Mouse (Mus musculus): ENCODE measurements around the gene Limk2.

- no peak for TF ChIP-seq CTCF (IDR thresholded peaks at IDR 0.05; ENCODE audit: low read depth)
- no peak for TF ChIP-seq EP300 (IDR thresholded peaks at IDR 0.05; ENCODE audit: low read depth)
These were observed 74.8 kb downstream of the Limk2 start for GRCm38 (mm10) chr11:3334141-3334710.
